Mouse (Mus musculus) lung, postnatal 0 days (tissue): Measurements from ENCODE around the gene Dennd1a. TPM values are rescaled to one million over a fixed set of nuclear protein-coding genes. Genes with fewer than 3 reads are reported as not detected.

ENCODE experiments used
- ATAC-seq: fragments of 200-750 bp; cut with Nextera tagmentation; 2 replicates; pipeline ENCODE4 v1.8.0; 2017; ENCODE audit warnings: moderate library complexity
- DNase-seq: peaks from one replicate; pipeline ENCODE4 v3.0.0-alpha.2; 2016; ENCODE audit warnings: low spot score
- H3K27ac ChIP-seq: fragments of 300-500 bp; sonication (generic); 2 replicates; pipeline ENCODE4 v1.5.1; 2014; ENCODE audit warnings: antibody characterized with exemption, mild to moderate bottlenecking, low read length, mixed read lengths
- H3K27me3 ChIP-seq: fragments of 300-500 bp; sonication (generic); replicated peaks from 2 replicates; pipeline ENCODE4 v1.6.1; 2014; ENCODE audit warnings: low read length, mixed read lengths; ENCODE audit not compliant: insufficient read depth
- H3K36me3 ChIP-seq: fragments of 300-500 bp; sonication (generic); 2 replicates; pipeline ENCODE4 v1.6.1; 2014; ENCODE audit warnings: low read length, mixed read lengths; ENCODE audit not compliant: insufficient read depth
- H3K4me1 ChIP-seq: fragments of 300-500 bp; sonication (generic); 2 replicates; pipeline ENCODE4 v1.6.1; 2014; ENCODE audit warnings: antibody characterized with exemption, low read depth, low read length, mixed read lengths; ENCODE audit not compliant: insufficient read depth
- H3K4me2 ChIP-seq: fragments of 300-500 bp; sonication (generic); replicated peaks from 2 replicates; pipeline ENCODE4 v1.6.1; 2014; ENCODE audit warnings: low read depth, mild to moderate bottlenecking, low read length, moderate library complexity, mixed read lengths
- H3K4me3 ChIP-seq: fragments of 300-500 bp; sonication (generic); 2 replicates; pipeline ENCODE4 v1.5.1; 2014; ENCODE audit warnings: low read depth, low read length
- H3K9ac ChIP-seq: fragments of 300-500 bp; sonication (generic); replicated peaks from 2 replicates; pipeline ENCODE4 v1.6.1; 2014; ENCODE audit warnings: low read depth, mild to moderate bottlenecking
- H3K9me3 ChIP-seq: fragments of 300-500 bp; sonication (generic); 2 replicates; pipeline ENCODE4 v1.6.1; 2016; ENCODE audit warnings: low read length, mixed read lengths
- CTCF ChIP-seq: IDR thresholded peaks from 2 replicates; pipeline ENCODE4 v1.5.1; 2016; ENCODE audit warnings: antibody characterized with exemption, mild to moderate bottlenecking
- EP300 ChIP-seq: IDR thresholded peaks from 2 replicates; pipeline ENCODE4 v1.6.1; 2016; ENCODE audit warnings: antibody characterized with exemption, mild to moderate bottlenecking, control low read depth
- WGBS: fragments of 180-500 bp; shearing (Covaris S2); extraction: QIAGEN DNeasy Blood & Tissue Kit; methylation state at CpG from one replicate; pipeline ENCODE4 v1.1.7; 2014; 5-methylcytosine and 5-hydroxymethylcytosine counted together
- polyA plus RNA-seq: library from polyadenylated mRNA; unstranded; fragments of >200 nt; fragmentation: Nextera tagmentation; extraction: Ambion mirVana; gene quantifications from 2 replicates; pipeline ENCODE4 v1.2.1, GENCODE M21; 2015

The Dennd1a gene
- polyA plus RNA-seq, 1 experiment from 2014 or later = 4.4 TPM

DNA sequence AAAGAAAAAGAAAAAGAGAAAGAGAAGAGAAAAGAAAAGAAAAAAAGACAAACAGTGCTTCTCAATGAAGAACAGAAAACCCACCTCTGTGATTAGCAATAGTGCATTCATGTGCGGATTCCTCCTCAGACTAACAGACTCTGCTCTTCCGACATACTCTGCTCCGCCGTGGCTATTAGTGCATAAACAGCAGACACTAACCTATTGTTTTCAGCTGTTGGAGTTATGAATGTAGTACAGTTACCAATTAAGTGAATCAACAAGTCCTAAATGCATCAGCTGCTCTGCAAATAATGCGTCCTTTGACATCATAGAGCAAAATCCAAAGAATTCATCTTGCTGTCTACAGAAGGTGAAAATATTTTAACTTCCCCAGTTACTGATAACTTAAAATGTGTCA lies 121.2 kb downstream of the Dennd1a start:
- Histone ChIP-seq H3K4me1 (no peaks in the 10 kb centered on the region), H3K9ac (no peak overlapping the region), H3K4me3 (no peak overlapping the region), H3K4me2 (no peak overlapping the region), H3K9me3 (no peaks in the 10 kb centered on the region), H3K27ac (no peak overlapping the region), H3K27me3 (no peaks in the 10 kb centered on the region), H3K36me3 (no peaks in the 10 kb centered on the region)
- 86% methylated on average over 5 of the region's 5 CpGs for WGBS
- ATAC-seq (no peak), DNase-seq (no peak)
- TF ChIP-seq EP300 (no peak), CTCF (no peak)

DNA sequence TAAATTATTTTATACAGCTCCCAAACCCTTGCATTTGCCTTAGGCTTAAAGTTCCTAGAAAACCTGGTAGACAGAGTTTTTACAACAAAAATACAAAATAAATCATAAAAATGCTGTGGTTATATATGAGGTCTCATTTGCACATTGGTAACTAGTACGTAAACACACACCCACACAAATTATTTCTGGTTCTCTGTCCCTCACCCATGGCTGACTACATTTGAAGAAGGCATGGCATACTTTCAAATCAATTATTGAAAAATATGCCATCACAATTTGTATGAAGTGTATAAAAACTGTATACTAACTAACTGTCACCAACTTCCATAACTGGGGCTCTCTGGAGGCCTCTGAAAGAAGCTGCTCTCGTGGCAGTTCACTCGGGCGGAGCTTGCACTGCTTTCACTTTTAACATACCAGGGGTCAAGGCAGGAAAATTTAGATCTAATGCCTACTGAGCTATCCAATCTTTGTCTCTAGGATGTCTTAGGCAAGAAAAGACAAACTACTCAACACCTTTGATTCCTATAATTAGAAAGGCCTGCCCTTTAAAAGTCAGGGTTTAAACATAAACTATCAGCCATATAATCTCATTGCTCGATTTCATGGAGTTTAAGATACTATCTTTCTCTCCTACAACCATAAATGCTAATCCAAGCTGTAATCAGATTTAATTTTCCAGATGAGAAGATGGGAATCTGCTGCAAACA lies 122.7 kb downstream of the Dennd1a start:
- ATAC-seq (no peak), DNase-seq (peak; percentile 23)
- Histone ChIP-seq H3K9ac (no peak overlapping the region; the same call in 1 of the 2 replicates), H3K27ac (0 out of 2 replicates have a peak overlapping the region, but pooled peaks have one; percentile 6), H3K4me1 (no peaks in the 10 kb centered on the region), H3K4me2 (peak overlapping the region; percentile 20; the same call in 1 of the 2 replicates), H3K9me3 (no peaks in the 10 kb centered on the region), H3K36me3 (no peaks in the 10 kb centered on the region), H3K27me3 (no peaks in the 10 kb centered on the region), H3K4me3 (no peak overlapping the region)
- WGBS = 56% methylated on average over 5 of the region's 5 CpGs
- no peak for TF ChIP-seq CTCF
- no peak for TF ChIP-seq EP300

DNA sequence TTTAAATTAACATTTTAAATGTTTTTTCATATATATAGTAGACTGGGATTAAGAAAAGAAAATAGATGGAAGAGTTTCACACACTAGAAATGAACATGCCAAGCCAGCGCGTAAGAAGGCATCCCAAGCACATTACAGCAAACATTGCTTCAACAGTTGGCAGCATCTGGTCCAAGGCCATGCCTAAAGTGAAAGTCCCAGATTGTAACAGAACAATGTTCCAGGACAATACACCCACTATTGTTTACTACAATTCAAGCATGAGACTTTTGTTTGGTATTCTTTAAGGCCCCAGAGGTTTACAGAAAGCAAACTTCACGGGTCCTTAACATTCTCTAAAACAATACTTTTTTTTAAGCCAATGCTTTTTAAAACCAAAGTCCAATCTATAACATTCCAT lies 124.7 kb downstream of the Dennd1a start:
- H3K4me1 ChIP-seq = no peaks in the 10 kb centered on the region
- no peak overlapping the region for H3K4me3 ChIP-seq
- ATAC-seq (no peak), DNase-seq (peak; percentile 17)
- H3K9ac ChIP-seq = no peak overlapping the region
- H3K9me3 ChIP-seq = no peaks in the 10 kb centered on the region
- H3K4me2 ChIP-seq = no peak overlapping the region
- TF ChIP-seq EP300 (no peak), CTCF (no peak)
- no peak overlapping the region for H3K27ac ChIP-seq
- no peaks in the 10 kb centered on the region for H3K27me3 ChIP-seq
- no peaks in the 10 kb centered on the region for H3K36me3 ChIP-seq
- 64% methylated on average over 3 of the region's 3 CpGs for WGBS

DNA sequence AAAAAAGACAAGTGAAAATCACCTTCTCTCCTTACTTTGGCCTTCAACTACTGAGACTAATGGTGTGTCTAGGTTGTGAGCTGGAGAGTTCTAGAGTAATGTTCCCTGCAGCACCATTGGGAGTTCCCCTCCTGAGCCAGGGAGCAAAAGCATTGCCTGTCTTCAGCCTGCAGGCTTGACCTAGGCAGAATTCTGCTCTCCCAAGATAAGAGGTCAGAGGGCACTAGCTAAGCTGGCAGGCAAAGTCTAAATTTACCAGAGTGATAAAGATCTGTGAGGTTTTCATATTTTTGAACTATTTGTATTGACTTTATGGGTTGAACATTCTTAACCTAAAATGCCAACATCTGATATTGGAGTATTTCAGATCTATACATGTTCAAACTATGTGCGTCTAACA lies 125.7 kb downstream of the Dennd1a start:
- Histone ChIP-seq H3K4me3 (no peak overlapping the region), H3K27me3 (no peaks in the 10 kb centered on the region), H3K36me3 (no peaks in the 10 kb centered on the region), H3K27ac (no peak overlapping the region), H3K9ac (no peak overlapping the region), H3K4me2 (no peak overlapping the region), H3K4me1 (no peaks in the 10 kb centered on the region), H3K9me3 (no peaks in the 10 kb centered on the region)
- ATAC-seq (no peak), DNase-seq (no peak)
- no peak for TF ChIP-seq EP300
- TF ChIP-seq CTCF = no peak
- WGBS = 92% methylated on average over 1 of the region's 1 CpGs

DNA sequence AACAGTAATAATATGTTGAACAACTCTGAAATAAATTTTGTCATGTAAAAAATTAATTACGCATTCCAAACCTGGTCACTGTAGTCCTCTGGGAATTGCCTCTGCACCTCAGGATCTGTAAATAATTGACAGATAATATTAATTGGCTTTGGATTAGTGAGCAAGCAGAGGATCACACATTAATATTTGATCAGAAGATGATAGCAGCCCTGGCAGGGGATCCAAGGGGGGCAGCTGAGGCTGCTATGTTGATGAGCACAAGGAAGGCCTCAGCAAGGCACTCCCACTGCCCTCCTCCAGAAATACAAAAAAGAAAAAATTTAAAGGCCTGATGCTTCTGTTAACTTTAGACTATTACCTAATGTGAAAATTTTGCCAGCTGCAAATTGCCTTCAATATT lies 127.5 kb downstream of the Dennd1a start:
- Histone ChIP-seq H3K9ac (no peak overlapping the region), H3K27ac (no peak overlapping the region), H3K4me1 (no peaks in the 10 kb centered on the region), H3K9me3 (no peaks in the 10 kb centered on the region), H3K27me3 (no peaks in the 10 kb centered on the region), H3K4me2 (no peak overlapping the region), H3K36me3 (no peaks in the 10 kb centered on the region), H3K4me3 (no peak overlapping the region)
- TF ChIP-seq CTCF = no peak
- no peak for TF ChIP-seq EP300
- WGBS = 96% methylated on average over 1 of the region's 1 CpGs
- ATAC-seq = no peak
- no peak for DNase-seq

DNA sequence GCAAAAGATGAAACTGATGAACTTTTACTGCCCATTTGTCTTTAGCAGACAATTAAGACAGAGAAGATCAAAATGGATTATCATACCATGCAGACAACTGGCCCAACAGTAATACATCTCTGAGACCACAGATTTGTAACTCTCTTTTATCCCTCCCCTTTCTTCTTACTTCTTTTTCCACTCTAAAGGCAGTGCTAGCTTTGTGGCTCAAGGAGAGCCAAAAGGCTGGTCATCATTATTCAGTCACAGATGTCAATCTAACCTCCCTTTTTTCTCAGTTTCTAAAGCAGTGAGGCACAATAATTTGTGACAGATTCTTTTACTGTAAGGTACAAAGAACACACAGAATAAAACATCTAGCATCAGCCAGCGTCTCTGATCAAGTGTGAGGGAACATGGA lies 130.2 kb downstream of the Dennd1a start:
- no peaks in the 10 kb centered on the region for H3K36me3 ChIP-seq
- ATAC-seq (no peak), DNase-seq (no peak)
- H3K9me3 ChIP-seq = no peaks in the 10 kb centered on the region
- H3K27ac ChIP-seq = no peak overlapping the region
- H3K9ac ChIP-seq = no peak overlapping the region
- 80% methylated on average over 1 of the region's 1 CpGs for WGBS
- H3K4me3 ChIP-seq = no peak overlapping the region
- no peaks in the 10 kb centered on the region for H3K27me3 ChIP-seq
- H3K4me1 ChIP-seq = no peaks in the 10 kb centered on the region
- H3K4me2 ChIP-seq = no peak overlapping the region
- TF ChIP-seq CTCF (no peak), EP300 (no peak)
